In genomic region chr3:63852828-63853227, GRCm38 (mm10) we compare ENCODE assay signal across 25 mouse cellular contexts. TPM values are rescaled to one million over a fixed set of nuclear protein-coding genes. Genes with fewer than 3 reads are reported as not detected.
"Had no signal": no experiment of that assay in that cellular context is flagged by ENCODE, and none has a peak within 500 bp of the region (broad histone marks: within the 10 kb centered on the region; RNA-seq: fewer than 3 reads in every experiment).

No protein-coding gene starts in this region.

- H3K4me2 ChIP-seq: heart, embryonic 11.5 days; heart, embryonic 13.5 days; heart, embryonic 15.5 days; hindbrain, embryonic 13.5 days; hindbrain, embryonic 15.5 days; limb, embryonic 13.5 days; limb, embryonic 15.5 days; liver, embryonic 12.5 days had no signal

- H3K4me1 ChIP-seq: heart, embryonic 13.5 days; liver, embryonic 12.5 days had no signal

- H3K27me3 ChIP-seq: heart, embryonic 13.5 days; heart, embryonic 15.5 days; hindbrain, embryonic 13.5 days; hindbrain, embryonic 15.5 days; limb, embryonic 15.5 days; liver, embryonic 12.5 days had no signal

- ATAC-seq: hindbrain, postnatal 0 days; intestine, embryonic 16.5 days; liver, embryonic 12.5 days had no signal

- H3K9ac ChIP-seq: heart, embryonic 13.5 days; heart, embryonic 15.5 days; hindbrain, embryonic 13.5 days; hindbrain, embryonic 15.5 days; limb, embryonic 13.5 days; limb, embryonic 15.5 days; liver, embryonic 12.5 days had no signal

- H3K4me3 ChIP-seq: heart, adult 2 months; heart, embryonic 13.5 days; heart, embryonic 15.5 days; hindbrain, embryonic 13.5 days; hindbrain, embryonic 15.5 days; limb, embryonic 13.5 days; limb, embryonic 15.5 days; liver, embryonic 12.5 days had no signal

- H3K9me3 ChIP-seq: heart, embryonic 13.5 days; heart, embryonic 15.5 days; hindbrain, embryonic 13.5 days; hindbrain, embryonic 15.5 days; limb, embryonic 13.5 days; limb, embryonic 15.5 days; liver, embryonic 12.5 days had no signal

- DNase-seq: gastrocnemius, postnatal 14 days; gastrocnemius, postnatal 36 days; heart, adult 11 months; heart, adult 2 months; heart, postnatal 14 days; heart, postnatal 36 days; kidney, adult 11 months; kidney, adult 2 months; kidney, adult 9 months; kidney, postnatal 10 days; kidney, postnatal 25 days; layer of hippocampus, adult 9-11 months; layer of hippocampus, postnatal 36 days; left cerebral cortex, postnatal 4 days had no signal

- H3K27ac ChIP-seq: heart, adult 2 months; heart, embryonic 13.5 days; heart, embryonic 15.5 days; hindbrain, embryonic 13.5 days; hindbrain, embryonic 15.5 days; hindbrain, postnatal 0 days; limb, embryonic 13.5 days; limb, embryonic 15.5 days; liver, embryonic 12.5 days had no signal

- H3K36me3 ChIP-seq: heart, embryonic 13.5 days; heart, embryonic 15.5 days; hindbrain, embryonic 13.5 days; hindbrain, embryonic 15.5 days; limb, embryonic 13.5 days; limb, embryonic 15.5 days; liver, embryonic 12.5 days had no signal

RNA-seq across cellular contexts. Expression of gene Plch1, which starts 46.4 kb away (rescaled TPM):
- polyA plus RNA-seq: liver, adult 2 months had no signal
